Mouse (Mus musculus): Measurements from ENCODE around the gene Zcchc3.
"Not testable (repeated sequence)": the region's sequence is repeated elsewhere in the genome, so short reads cannot be mapped to it uniquely, and the experiment has no call there.

Zcchc3 gene

DNA sequence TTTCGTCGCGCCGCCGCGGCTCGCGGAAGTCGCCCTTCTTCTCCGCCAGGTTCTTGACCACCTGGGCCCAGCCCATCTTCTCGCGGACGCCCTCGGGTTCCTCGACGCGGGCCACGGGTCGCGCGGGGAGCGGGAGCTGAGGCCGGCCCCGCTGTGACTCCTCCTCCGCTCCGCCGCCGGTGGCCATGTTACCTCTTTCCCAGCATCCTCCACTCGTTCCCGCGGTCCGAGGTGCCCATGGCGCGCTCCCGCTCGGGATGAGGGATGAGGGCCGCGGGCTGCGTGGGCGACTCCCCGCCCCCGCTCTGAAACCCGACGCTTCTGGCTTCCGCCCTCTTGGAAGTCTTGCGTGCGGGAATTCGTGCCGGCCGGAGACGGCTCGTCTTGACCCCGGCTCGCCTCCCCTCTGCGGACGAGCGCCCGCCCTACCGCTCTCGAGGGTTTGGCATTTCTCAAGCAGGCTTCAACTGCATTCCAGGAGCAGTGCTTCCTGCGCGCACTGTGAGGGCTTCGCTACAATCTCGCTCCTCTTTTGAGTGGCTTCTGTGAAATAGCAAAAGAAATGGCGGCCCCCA, at the start of gene Zcchc3:
Gene Zcchc3, minus strand, starts transcription at position 437 of the 575 bp plus-strand sequence.
- peak; percentile 63 to 85 for DNase-seq (ENCODE audit: low spot score in 2 of 2)

DNA sequence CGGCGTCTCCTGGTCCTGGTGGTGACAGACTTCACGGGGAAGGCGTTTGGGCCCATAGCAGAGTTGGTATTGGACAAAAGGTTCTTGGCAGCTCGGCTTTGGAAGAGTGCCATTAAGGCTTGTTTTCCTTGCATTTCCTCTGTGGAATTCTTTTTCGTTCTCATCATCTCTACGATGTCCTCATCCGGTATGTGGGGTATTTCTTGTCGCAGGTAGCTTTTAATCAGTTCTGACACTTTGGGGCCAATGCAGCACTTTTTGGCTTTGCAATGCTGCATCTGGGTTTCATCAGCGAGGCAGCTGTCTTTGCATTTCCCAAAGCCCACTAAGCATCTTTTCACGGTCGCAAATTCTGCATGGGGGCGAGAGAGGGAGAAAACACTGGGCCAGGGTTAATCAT, 44.4 kb upstream of the Zcchc3 start:
- no peak for DNase-seq (ENCODE audit: low spot score in 2 of 2)

DNA sequence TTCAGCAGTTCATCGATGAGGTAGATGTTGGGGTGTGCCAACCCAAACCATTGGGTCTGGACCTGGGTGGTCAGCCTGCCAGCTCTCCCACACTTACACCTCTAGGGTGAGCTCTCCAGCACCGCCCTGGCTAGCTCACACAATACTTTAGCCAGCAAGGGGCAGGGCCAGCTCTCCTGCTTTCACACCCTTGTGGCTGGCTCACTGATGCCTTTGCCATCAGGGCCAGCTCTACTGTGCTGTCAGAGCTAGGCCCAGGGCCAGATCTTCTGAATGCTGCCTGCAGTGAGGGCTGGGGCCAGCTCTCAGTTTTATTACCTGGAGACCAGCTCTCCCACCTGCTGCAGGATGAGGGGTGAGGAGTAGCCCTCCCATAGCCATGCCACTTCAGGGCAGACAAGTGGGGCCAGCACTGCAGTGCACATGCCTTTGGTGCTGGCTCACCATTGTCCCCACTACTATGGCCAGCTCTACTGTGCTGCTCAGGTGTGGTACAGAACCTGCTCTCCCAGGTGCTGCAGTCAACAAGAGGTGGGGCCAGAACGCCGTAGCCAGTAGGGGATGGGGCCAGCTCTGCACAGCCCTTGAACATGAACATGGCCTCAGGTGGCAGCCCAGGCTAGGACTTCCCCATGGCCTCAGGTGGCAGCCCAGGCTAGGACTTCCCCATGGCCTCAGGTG, 37.4 kb upstream of the Zcchc3 start:
- no peak for DNase-seq (ENCODE audit: low spot score in 2 of 2)

DNA sequence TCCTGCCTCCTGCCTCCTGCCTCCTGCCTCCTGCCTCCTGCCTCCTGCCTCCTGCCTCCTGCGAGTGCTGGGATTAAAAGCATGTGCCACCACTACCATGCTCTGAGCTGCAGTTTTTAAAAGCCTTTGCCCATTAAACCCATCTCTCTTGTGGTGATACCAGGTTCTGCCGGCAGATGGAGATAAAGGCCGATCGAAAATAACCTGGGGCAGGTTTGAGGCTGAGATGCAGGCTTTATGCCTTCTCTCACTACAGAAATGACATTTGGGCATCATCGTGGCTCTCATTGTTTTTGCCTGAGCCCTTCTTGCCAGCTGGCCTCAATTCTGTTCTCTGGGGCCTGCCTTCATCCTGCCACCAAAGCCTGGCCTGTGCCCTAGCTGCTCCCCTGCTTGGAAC, 35.4 kb upstream of the Zcchc3 start:
- DNase-seq (ENCODE audit: low spot score in 2 of 2), result peak in 1 of 2 experiments; percentile 73

DNA sequence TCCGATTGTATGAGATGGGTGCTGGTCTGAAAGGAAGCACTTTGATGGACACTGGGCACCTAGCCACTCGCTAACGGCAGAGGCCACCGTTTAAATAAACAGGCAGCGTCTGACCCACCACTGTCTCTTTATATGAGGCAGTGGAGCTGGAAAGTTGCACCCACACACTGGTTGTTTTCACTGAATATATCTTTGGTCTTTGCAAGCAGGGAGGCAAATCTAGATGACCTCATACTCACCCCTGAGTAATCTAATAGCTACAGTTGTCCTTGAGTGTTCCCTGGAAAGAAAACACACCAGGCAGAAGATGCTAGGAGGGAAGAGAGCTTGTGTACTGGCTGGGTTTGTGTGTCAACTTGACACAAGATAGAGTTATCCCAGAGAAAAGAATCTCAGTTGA, 32.6 kb upstream of the Zcchc3 start:
- DNase-seq (ENCODE audit: low spot score in 2 of 2), result no peak

DNA sequence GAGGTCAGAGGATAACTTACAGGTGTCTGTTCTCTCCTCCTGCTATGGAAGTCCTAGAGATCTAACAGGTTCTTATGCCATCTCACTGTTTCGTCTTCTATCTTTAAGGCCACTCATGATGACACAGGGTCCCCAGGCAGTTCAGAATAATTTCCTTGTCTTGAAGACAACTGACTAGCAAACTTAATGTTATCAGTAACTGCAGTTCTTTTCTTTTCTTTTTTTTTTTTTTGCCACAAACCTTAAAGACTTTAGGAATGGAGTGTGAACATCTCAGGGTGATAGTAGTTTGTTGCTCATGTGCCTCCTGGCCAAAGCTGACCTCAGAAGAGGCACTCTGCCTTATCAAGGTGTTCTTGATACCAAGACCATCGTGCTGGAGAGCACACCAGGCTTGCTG, 31.8 kb upstream of the Zcchc3 start:
- DNase-seq (ENCODE audit: low spot score in 2 of 2), result no peak

DNA sequence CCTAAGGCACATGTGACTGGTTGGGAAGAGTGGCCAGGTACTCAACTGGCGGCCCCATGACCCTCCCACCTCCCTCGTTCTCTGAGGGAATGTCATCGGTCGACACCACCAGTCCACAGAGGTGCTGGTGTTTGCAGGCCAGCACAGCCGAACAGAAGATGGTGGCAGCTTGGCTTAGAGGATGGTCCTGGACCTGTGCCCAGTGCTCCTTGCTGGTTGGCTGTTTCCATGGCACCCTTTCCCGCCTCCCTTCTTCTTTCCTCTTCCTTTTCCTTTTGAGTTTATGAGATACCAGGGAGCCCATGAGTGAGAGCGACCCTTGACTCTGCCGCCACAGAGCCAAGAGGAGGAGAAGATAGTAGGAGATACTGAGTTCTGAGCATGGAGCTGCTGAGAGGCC, 28.5 kb upstream of the Zcchc3 start:
- DNase-seq (ENCODE audit: low spot score in 2 of 2), result no peak

DNA sequence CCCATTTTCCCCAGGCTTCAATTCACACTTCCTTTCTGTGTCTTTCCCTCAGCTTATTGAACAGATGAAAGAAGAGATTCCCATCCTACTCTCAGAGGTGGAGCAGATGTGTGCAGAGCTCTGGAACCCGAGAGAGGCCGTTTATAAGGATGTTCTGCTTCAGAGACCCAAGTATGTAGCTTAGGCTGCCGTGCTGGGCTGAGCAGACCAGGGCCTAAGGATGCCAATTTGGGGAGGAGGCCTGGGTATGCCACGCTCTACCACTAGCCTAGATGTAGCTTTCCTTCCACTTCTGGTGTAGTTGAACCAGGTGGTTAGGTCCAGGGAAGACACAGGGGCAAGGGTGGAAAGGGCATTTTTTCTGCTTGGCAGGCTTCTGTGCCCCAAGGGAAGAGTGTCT, 27.5 kb upstream of the Zcchc3 start:
- DNase-seq (ENCODE audit: low spot score in 2 of 2), result no peak

DNA sequence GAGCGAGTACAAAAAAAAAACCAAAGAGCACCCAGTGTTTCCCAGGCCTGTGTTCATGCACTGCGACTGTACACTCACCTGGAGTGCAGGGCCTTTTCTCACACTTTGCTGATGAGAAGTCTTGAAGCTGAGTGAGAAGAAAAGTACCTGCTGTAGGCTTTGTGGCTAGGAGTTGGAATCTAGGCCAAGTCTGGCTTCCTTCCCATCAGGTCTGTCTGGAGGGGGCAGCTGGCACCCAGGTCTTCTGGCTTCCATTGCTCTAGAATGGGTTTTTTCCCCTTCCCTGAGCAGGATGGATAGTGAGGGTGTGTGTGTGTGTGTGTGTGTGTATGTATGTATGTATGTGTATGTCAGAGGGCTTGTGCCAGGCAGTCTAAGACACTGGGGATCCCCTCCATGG, 25.0 kb upstream of the Zcchc3 start:
- no peak for DNase-seq (ENCODE audit: low spot score in 2 of 2)

DNA sequence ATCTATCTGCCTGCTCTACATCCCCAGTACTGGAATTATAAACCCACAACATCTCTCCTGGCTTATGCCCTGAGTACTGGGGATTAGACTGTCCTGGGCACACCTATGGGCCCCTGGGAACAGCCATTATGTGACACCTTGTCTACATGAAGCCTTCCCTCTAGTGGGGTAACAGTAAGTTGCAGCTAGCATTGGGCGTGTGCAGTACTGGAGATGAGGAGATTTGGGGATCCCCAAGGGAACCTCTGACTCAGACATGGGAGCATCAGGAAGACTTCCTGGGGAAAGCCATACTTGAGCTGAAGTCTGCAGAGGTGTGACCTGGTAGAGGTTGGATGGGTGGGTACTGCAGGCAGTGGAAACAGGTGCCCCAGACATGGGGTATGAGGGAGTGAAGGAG, 24.1 kb upstream of the Zcchc3 start:
- DNase-seq (ENCODE audit: low spot score in 2 of 2), result no peak

DNA sequence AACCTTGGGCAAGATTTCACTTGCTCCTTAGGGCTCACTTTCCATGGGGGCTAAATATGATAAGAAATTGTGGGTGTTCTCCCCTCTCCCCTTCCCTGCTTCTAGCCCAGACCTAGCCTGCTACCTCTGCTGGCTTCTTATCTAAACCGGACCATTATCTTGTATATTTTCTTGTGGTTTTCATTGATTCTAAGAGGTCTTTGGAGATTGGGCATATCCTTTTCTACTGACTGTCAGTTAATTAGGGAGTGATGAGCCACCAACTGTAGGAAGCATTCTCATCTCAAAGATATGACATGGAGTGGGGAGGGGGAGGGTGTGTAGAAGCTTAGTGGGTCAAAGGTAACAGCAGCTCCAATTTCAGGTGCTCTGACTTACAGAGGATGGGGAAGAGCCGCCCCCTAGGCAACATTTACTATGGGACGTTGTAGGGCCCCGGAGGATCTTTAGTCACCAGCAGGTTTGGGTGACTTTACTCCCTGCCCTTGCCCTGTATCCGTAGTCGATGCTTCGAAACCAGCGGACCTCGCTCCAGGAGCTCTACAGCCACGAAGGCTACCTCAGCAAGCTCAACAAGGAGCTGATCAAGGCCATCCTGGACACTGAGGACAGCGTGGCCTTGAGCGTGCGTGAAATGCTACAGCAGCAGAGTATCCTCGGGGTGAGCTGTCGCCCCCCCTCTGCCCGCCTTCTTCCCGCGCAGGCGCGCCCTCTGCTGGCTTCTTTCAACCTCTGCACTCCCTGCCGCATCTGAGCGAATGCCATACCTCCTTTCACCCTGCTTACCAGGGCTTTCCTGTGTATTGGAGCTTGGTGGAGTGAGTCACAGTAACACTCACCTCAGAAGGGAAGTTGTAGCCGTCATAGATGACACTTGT, 22.4 kb upstream of the Zcchc3 start:
- DNase-seq (ENCODE audit: low spot score in 2 of 2), result peak; percentile 56 to 85

DNA sequence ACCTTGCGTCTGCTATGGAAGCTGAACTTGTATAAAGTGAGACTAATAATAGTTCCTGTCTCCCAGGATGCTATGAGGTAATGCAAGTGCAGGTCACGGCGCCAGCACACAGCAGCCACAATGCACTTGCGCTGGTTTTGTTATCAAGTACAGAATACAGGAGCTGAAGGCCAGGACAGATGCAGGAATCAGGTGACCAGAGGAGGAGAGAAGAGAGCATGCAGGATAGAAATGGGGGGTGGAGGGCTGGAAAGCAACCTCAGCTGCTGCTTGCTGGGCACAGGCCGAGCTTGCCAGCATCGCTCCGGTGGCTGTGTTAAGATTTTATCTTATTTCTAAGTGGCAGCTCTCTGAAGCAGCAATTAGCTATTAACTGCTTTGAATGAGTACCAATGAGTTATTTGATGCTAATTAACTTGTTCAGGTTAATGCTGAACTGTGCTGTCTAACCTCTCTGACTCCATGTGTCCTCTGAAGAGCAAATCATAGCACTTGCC, 21.6 kb upstream of the Zcchc3 start:
- DNase-seq (ENCODE audit: low spot score in 2 of 2), result no peak

DNA sequence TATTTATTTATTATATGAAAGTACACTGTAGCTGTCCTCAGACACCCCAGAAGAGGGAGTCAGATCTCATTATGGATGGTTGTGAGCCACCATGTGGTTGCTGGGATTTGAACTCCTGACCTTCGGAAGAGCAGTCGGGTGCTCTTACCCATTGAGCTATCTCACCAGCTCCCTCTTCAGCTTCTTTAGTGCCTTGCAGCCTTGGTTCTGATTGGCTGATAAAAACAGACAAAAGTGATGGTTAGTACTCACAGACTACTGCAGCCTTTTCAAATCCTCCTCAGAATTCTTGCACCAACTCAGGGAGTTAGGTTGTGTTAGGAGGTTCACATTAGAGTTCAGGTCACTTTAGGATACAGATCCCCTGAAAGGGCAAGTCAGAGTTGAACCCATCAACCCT, 13.7 kb upstream of the Zcchc3 start:
- DNase-seq (ENCODE audit: low spot score in 2 of 2), result not testable (repeated sequence)

DNA sequence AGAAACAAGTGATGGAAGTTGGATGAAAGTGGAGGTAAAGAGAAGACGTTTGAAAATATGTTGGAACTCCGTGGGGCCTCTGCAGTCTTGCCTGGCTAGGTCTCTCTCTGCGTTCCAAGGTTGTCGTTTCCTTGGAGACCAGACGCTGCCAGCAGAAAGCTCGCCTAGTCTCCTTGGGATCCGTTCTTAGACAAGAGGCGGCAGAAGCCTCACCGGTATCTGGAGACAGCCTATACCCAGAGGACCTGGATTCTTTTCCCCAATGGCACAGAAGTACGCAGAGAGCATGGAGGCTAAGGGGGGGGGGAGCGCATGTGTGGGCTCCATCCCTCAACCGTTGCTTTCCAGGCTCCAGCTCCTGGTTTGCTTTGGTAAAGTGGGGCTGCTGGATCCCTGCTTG, 12.7 kb upstream of the Zcchc3 start:
- DNase-seq (ENCODE audit: low spot score in 2 of 2), result peak in 1 of 2 experiments; percentile 57

DNA sequence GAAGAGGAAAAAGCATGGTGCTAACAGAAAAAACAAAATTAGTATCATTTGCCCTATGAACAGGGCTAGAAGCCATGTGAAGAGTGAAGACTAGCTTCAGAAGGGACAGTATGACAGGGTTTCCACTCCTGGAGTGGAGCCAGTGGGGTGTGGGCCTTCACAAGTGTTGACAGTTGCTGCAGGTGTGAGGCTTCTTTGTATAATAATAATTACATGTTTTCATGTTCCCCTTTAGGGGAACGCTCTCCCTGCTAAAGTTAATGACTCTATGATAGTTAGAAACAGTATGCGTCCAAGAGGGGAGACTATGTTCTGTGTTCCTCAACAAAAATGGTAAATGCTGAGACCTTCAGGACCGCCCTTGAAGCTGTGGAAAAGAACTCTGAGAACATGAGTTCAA, 959 bp upstream of the Zcchc3 start:
- no peak for DNase-seq (ENCODE audit: low spot score in 2 of 2)

DNA sequence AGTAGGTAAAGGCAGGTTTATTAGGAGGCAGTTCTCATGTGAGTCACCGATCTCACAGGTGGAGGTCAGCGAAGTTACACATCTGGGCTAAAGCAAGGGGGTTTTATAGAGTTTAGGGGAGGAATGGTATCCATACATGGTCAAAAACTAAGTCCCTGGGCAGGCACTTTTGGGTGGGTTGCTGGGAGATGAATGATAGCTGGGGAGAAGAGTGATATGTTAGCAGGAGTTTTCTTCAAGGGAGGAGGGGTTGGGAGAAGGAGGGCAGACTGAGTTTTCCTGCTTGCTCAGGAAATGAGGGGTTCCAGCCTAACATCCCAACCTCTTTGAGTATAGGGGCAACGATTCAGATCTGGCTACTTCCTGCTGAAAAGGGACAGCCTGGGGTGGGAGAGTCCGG, 460 bp upstream of the Zcchc3 start, which contains the start of gene 6820408C15Rik:
Gene 6820408C15Rik, plus strand, starts transcription at position 301 of the 400 bp plus-strand sequence.
- DNase-seq (ENCODE audit: low spot score in 2 of 2), result no peak

DNA sequence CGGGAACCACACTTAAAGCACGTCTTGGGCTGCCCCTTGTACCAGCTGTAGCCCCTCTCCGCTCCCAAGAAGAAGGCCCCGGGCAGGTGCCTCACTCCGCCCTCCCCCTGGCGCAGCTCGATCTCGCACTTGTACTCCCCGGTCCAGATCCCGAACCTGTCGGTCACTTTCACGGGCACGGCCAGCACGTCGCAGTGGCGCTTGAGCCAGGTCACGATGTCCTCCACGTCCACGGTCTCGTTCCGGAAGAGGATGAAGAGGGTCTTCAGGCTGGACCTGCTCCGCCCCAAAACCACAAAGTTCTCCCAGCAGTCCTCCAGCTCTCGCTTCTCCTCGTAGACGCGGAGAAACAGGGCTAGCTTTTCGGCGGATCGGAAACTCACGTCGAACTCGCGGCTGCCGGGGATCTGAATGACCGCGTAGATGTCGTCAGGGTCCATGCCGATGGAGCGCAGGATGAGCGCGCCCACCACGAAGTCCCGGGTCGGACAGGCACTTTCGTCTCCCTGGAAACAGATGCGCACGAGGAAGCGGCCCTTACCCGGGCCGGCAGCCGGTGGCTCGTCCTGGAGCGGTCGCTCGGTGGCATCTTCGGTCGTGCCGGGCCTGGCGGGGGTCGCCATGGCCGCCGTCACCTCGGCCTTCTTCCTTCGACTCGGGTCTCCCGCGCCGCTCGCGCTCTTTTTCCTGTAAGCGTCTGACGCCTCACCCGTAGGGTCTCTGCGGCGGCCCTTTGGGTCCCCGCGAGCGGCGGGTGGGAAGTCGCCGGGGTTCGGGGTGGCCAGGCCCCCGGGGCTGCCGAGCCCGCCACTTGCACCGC, 852 bp downstream of the Zcchc3 start:
- DNase-seq (ENCODE audit: low spot score in 2 of 2), result no peak

DNA sequence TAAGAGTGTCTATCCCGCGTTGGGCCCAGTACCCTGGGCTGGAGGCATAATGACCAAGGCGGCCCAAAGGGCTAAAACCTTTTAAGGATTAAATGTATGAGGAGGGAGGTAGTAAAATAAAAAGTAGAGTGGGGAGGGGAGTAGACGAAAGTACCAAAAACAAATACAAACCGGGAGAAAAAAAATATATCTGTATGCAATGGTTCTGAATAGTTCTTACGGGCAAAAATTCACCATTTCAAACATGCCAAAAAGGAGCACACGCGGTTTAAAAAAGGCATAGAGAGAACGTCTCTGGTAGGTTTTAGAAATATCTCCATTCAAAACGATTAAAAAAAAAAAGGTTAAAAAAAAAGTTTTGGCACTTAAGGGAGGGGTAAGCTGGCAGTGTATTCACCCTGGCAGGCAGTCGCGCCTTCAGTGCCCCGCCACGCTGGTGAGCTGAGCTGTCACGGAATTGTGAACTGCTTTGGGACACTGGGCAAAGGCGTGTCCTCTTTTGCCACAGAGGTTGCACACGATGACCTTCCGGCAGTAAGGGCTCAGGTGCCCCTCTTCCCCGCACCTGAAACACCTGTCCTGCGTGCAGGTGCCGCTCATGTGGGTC, 1.6 kb downstream of the Zcchc3 start:
- no peak for DNase-seq (ENCODE audit: low spot score in 2 of 2)

DNA sequence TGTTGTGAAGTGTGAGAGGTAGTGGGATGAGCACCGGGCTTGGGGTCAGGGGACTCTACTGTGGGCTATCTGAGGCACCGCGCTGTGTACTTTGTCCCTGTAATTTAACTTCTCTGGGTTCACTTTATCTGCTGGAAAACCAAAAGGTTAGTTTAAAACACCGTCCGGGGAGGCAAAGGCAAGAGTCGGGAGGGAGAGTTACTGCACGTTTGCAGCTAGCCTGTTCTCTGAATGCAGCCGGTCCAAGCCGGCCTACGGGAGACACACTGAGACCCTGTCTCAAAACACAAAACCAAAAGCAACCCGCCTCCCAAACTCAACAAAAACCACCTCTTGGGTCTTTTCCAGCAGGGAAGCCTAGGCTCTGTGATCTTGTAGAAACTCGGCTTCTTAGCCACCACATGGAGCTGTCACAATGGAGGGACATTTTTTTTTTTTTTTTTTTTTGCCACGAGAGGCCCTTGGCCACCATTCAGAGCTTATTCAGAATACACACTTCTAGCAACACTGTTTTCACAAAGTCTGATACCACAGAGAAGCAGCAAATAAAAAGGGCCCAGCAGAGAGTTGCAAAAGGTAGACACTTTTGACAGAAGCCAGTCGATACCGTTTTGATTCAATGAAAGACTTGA, 2.2 kb downstream of the Zcchc3 start:
- DNase-seq (ENCODE audit: low spot score in 2 of 2), result no peak

DNA sequence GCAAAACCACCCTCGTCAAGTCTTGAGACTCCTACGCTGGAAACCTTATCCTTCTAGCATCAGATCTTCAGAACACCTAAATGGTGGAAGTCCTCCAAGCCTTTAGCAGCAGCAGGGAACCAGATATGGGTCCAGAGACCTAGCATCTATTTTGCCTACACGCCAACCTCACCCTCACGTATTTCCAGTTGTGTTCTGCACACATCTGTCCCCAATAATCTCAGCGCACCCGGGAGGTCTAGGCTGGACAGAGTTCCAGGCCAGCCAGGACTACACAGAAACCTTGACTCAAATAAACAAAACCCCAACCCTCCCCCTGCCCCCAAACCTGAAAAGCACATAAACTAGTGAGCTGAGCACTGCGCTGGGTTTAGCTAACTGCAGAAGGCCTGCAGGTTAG, 3.4 kb downstream of the Zcchc3 start:
- no peak for DNase-seq (ENCODE audit: low spot score in 2 of 2)

DNA sequence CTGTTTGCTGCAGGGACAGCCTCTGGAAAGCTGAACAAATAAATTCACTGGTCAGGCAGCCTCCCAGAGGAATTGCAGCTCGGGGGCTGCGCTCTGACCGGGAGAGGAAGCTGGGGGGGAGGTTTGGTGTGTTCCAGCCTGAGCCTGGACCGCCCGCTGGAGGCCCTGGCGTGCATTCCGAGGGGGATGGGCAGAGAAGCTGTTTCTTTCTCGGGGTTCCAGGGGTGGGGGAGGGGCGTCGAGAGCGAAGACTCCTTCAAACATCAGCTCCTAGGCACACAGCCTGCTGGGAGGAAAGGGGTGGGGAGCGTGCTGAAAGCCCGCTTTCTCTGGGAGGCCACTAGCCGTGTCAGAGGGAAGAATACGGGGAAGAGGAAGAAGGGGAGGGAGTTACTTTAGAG, 3.9 kb downstream of the Zcchc3 start:
- DNase-seq (ENCODE audit: low spot score in 2 of 2), result peak in 1 of 2 experiments; percentile 66

Measured in left cerebral cortex, adult 9 months (tissue).